Mouse (Mus musculus): Measurements from ENCODE around the gene Tmc4.

DNA sequence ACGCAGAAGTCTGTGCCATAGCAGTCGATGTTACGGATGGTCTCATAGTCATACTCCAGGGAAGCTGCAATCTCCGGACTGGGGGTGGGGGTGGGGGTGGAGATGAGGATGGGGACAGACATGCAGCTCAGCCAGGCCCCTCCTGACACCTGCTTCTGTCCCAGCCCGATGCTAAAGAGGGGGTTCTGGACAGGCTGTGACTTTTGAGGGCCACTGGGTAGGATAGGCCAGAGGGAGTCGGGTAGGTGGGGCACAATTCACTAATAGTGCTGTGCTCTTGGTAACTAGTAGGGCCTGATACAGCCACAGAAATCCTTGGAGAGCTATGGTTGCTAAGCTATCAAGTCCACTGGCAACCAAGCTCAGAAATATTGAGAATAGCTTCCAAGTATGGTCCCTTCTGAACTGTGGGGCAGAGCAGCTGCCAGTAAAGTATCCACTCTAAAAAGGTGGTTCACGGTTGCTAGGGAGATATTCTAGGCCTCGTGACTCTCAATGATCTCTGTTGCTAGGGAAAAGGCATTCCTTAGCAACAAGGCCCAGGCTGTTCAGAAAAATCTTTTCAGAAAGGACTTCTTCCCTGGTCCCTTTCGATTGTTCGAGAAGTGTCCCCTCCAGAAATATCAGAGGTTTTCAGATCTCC lies 6.7 kb upstream of the Tmc4 start:
- TF ChIP-seq CTCF (IDR thresholded peaks at IDR 0.05; ENCODE audit: borderline replicate concordance, insufficient read depth, low read length) (no peak), POLR2A (IDR thresholded peaks at IDR 0.05; ENCODE audit: low read depth, low read length) (no peak)
